Mouse (Mus musculus) lung, embryonic 16.5 days (tissue): ENCODE results near the gene Nat9. TPM values are rescaled to one million over a fixed set of nuclear protein-coding genes. Genes with fewer than 3 reads are reported as not detected.
A peak's percentile ranks its signal among the peaks of the same experiment; 100 is the strongest.

Source experiments
- ATAC-seq: fragments of 200-750 bp; cut with Nextera tagmentation; 2 replicates; pipeline ENCODE4 v1.8.0; 2017; ENCODE audit warnings: low read depth, mild to moderate bottlenecking, moderate library complexity
- H3K27ac ChIP-seq: fragments of 300-500 bp; sonication (generic); 2 replicates; pipeline ENCODE4 v1.5.1; 2014; ENCODE audit warnings: mild to moderate bottlenecking, control low read depth, low read length
- H3K27me3 ChIP-seq: fragments of 300-500 bp; sonication (generic); 2 replicates; pipeline ENCODE4 v1.6.1; 2014; ENCODE audit warnings: low read depth, low read length, mixed read lengths; ENCODE audit not compliant: control insufficient read depth, insufficient read depth
- H3K36me3 ChIP-seq: fragments of 300-500 bp; sonication (generic); 2 replicates; pipeline ENCODE4 v1.6.1; 2014; ENCODE audit warnings: low read length; ENCODE audit not compliant: control insufficient read depth, insufficient read depth
- H3K4me1 ChIP-seq: fragments of 300-500 bp; sonication (generic); replicated peaks from 2 replicates; pipeline ENCODE4 v1.6.1; 2014; ENCODE audit warnings: low read length, mixed read lengths; ENCODE audit not compliant: control insufficient read depth, insufficient read depth
- H3K4me2 ChIP-seq: fragments of 300-500 bp; sonication (generic); 2 replicates; pipeline ENCODE4 v1.6.1; 2014; ENCODE audit warnings: low read depth, low read length, control low read depth
- H3K4me3 ChIP-seq: fragments of 300-500 bp; sonication (generic); 2 replicates; pipeline ENCODE4 v1.5.1; 2014; ENCODE audit warnings: mild to moderate bottlenecking, low read length, control low read depth
- H3K9ac ChIP-seq: fragments of 300-500 bp; sonication (generic); 2 replicates; pipeline ENCODE4 v1.6.1; 2014; ENCODE audit warnings: low read length, control low read depth
- H3K9me3 ChIP-seq: fragments of 300-500 bp; sonication (generic); 2 replicates; pipeline ENCODE4 v1.6.1; 2016; ENCODE audit warnings: low read length; ENCODE audit not compliant: control insufficient read depth
- WGBS: fragments of 180-500 bp; shearing (Covaris S2); extraction: QIAGEN DNeasy Blood & Tissue Kit; methylation state at CpG from one replicate; pipeline ENCODE4 v1.1.7; 2014; 5-methylcytosine and 5-hydroxymethylcytosine counted together
- polyA plus RNA-seq: library from polyadenylated mRNA; unstranded; fragments of >200 nt; fragmentation: Nextera tagmentation; extraction: Ambion mirVana; gene quantifications from 2 replicates; pipeline ENCODE4 v1.2.1, GENCODE M21; 2015

Nat9 gene
- polyA plus RNA-seq, 1 experiment from 2014 or later = 26.0 TPM

GRCm38 (mm10) chr11:115184973-115185372 lies 2.7 kb downstream of the Nat9 start:
- Histone ChIP-seq H3K27ac (no peak overlapping the region), H3K4me1 (peaks cover 6% of the 10 kb centered on the region), H3K4me2 (no peak overlapping the region), H3K36me3 (no peaks in the 10 kb centered on the region), H3K4me3 (no peak overlapping the region), H3K9ac (no peak overlapping the region), H3K27me3 (no peaks in the 10 kb centered on the region), H3K9me3 (no peaks in the 10 kb centered on the region)
- WGBS = 23% methylated on average over 4 of the region's 4 CpGs
- no peak for ATAC-seq

GRCm38 (mm10) chr11:115181913-115182638 lies 5.6 kb downstream of the Nat9 start:
- no peaks in the 10 kb centered on the region for H3K27me3 ChIP-seq
- H3K4me2 ChIP-seq = no peak overlapping the region
- H3K36me3 ChIP-seq = no peaks in the 10 kb centered on the region
- no peak overlapping the region for H3K27ac ChIP-seq
- H3K4me1 ChIP-seq = peaks cover 11% of the 10 kb centered on the region
- H3K9ac ChIP-seq = no peak overlapping the region
- H3K4me3 ChIP-seq = no peak overlapping the region
- no peaks in the 10 kb centered on the region for H3K9me3 ChIP-seq
- WGBS = 14% methylated on average over 12 of the region's 12 CpGs
- ATAC-seq = no peak

DNA sequence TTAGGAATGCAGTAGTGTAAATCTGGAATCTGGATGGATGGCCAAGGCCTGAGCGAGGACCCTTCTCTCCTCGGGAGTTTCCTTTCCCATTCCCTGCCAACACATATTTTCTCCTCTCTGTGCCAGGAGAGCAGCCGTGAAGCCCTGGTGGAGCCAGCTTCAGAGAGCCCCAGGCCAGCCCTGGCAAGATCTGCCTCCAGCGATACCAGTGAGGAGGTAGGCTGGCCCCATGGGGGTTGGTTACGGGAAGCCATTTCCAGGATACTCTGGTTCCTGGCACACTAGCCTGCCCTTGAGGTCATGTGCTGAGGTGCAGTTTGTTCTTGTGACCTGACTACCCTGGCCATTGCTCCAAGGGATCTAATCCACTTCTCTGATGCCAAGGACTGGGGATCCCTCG lies 7.8 kb downstream of the Nat9 start:
- H3K4me1 ChIP-seq = peaks cover 18% of the 10 kb centered on the region
- ATAC-seq = no peak
- H3K4me3 ChIP-seq = no peak overlapping the region
- H3K9me3 ChIP-seq = no peaks in the 10 kb centered on the region
- H3K4me2 ChIP-seq = no peak overlapping the region
- H3K27me3 ChIP-seq = 0 out of 2 replicates have a peak, but pooled peaks cover 2% of the 10 kb centered on the region
- H3K27ac ChIP-seq = no peak overlapping the region
- no peaks in the 10 kb centered on the region for H3K36me3 ChIP-seq
- WGBS = 60% methylated on average over 6 of the region's 6 CpGs
- no peak overlapping the region for H3K9ac ChIP-seq

- no peak overlapping the region for H3K27ac ChIP-seq
- 46% methylated on average over 6 of the region's 6 CpGs for WGBS
These were observed 8.5 kb downstream of the Nat9 start for GRCm38 (mm10) chr11:115179191-115179590.

DNA sequence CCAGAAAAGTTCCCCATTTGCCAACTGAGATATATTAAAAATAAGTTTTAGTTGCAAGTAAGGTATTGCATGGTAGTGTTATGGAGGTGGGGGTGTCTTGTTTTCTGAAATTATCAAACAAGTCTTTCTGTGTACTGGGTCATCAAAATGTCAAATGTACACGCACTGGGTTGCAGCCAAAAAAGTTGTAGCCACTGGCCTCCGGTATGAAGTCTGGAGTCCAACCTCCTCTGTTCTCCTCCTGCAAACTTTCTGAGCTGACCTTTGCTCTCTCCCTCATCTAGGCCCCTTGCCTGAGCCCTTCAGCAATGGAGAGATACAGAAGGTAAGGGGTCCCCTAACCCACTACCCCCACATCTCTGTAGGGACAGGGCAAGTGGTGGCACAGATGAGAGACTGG lies 8.9 kb downstream of the Nat9 start:
- WGBS = 60% methylated on average over 2 of the region's 2 CpGs
- no peak for ATAC-seq
- H3K9ac ChIP-seq = no peak overlapping the region
- peaks cover 22% of the 10 kb centered on the region for H3K4me1 ChIP-seq
- no peak overlapping the region for H3K4me2 ChIP-seq
- H3K4me3 ChIP-seq = no peak overlapping the region
- 0 out of 2 replicates have a peak, but pooled peaks cover 2% of the 10 kb centered on the region for H3K27me3 ChIP-seq
- H3K27ac ChIP-seq = no peak overlapping the region
- no peaks in the 10 kb centered on the region for H3K36me3 ChIP-seq
- no peaks in the 10 kb centered on the region for H3K9me3 ChIP-seq

More at GRCm38 (mm10) chr11:115179191-115179590, 8.5 kb downstream of the Nat9 start:
- Histone ChIP-seq H3K4me1 (peaks cover 21% of the 10 kb centered on the region), H3K9me3 (no peaks in the 10 kb centered on the region), H3K9ac (no peak overlapping the region), H3K4me3 (no peak overlapping the region), H3K36me3 (no peaks in the 10 kb centered on the region), H3K27me3 (0 out of 2 replicates have a peak, but pooled peaks cover 2% of the 10 kb centered on the region), H3K4me2 (no peak overlapping the region)
- no peak for ATAC-seq

- ATAC-seq = peak; percentile 8; the same call in 1 of the 2 replicates
- Histone ChIP-seq H3K9me3 (no peaks in the 10 kb centered on the region), H3K9ac (peak overlapping the region; percentile 36; the same call in 1 of the 2 replicates), H3K4me1 (peaks cover 33% of the 10 kb centered on the region), H3K27me3 (0 out of 2 replicates have a peak, but pooled peaks cover 2% of the 10 kb centered on the region), H3K27ac (0 out of 2 replicates have a peak overlapping the region, but pooled peaks have one; percentile 12), H3K4me2 (no peak overlapping the region), H3K4me3 (no peak overlapping the region), H3K36me3 (no peaks in the 10 kb centered on the region)
- 19% methylated on average over 10 of the region's 10 CpGs for WGBS
These were observed 10.0 kb downstream of the Nat9 start for GRCm38 (mm10) chr11:115177559-115178195.

DNA sequence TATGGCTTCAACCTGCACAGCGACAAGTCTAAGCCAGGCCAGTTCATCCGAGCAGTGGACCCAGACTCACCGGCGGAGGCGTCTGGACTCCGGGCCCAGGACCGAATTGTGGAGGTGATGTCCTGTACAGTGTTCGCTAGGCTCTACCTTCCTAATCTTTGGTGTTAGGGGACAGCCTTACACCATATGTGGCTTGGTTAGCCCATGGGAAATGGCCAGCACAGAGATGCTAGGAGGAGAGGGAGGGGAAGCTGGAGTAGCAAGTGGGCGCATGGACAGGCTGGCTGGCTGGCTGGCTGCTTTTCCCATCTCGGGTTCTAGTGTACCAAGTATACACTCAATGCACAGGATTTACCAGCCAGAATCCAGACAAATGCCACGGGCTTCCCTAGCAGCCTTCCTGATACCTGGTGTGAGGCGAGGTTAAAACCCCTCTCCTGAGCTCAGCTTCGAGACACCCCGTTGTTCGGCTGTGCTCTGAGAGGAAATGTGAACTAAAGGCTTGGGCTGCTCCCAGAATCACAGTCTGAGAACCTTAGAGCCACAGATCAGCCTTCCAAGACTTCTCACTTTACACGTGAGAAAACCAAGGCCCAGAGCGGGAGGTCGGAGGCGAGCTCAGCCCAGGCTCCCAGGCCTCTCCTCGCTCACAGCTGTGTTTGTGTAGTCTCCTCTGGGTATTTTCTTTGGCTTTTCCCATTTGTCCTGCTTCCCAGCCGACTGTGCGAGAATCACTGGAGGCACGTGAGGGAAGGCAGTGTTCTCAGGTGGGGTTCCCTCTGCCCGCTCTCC lies 11.1 kb downstream of the Nat9 start:
- Histone ChIP-seq H3K9me3 (no peaks in the 10 kb centered on the region), H3K27me3 (0 out of 2 replicates have a peak, but pooled peaks cover 2% of the 10 kb centered on the region), H3K4me2 (no peak overlapping the region), H3K36me3 (no peaks in the 10 kb centered on the region), H3K27ac (no peak overlapping the region), H3K4me3 (no peak overlapping the region), H3K9ac (no peak overlapping the region), H3K4me1 (peaks cover 42% of the 10 kb centered on the region)
- WGBS = 60% methylated on average over 24 of the region's 24 CpGs
- no peak for ATAC-seq

DNA sequence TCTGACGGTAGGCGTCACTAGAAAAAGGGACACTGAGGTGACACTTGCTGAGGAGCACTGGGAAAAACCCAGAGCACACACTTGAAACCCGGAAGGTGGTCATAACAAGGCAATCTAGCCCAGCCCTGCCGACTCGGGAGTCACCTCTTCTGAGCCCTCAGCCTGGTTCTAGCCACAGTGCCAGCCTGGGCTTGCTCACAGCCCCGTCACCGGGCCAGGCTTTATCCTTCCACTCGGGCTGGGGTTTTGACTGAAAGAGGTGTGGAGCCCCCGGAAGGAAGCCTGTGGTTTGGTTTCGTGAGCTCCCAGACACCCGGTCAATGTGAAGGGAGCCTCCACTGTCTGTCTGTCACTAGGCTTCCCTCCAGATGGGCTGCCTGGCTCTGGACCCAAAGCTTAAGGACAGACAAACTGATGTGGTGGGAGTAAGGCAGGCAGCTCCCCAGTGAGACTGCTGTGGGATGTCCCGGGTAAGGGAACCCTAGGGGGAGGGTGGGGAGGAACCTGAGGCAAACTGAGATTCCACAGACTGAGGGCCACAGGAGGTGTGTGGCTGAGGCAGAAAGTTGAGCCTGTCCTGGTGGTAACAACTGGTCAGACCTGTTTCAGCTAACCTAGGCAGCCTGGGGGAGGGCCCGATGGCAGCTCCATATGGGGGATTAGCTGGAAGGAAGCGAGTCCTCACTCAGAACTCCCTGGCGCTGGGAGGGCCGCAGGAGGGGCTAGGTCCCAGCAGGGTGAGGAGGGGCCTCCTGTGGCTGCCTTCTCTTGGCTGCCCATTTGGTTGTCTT lies 13.9 kb downstream of the Nat9 start:
- 0 out of 2 replicates have a peak, but pooled peaks cover 2% of the 10 kb centered on the region for H3K27me3 ChIP-seq
- peak; percentile 80 for ATAC-seq
- 17% methylated on average over 16 of the region's 16 CpGs for WGBS
- peak overlapping the region; percentile 71 for H3K27ac ChIP-seq
- no peaks in the 10 kb centered on the region for H3K9me3 ChIP-seq
- H3K4me3 ChIP-seq = no peak overlapping the region
- H3K9ac ChIP-seq = peak overlapping the region; percentile 27; the same call in 1 of the 2 replicates
- H3K4me1 ChIP-seq = peaks cover 44% of the 10 kb centered on the region
- peak overlapping the region; percentile 33 for H3K4me2 ChIP-seq
- no peaks in the 10 kb centered on the region for H3K36me3 ChIP-seq
